Mouse (Mus musculus): ENCODE data around the gene Lbp.

Gene Lbp

DNA sequence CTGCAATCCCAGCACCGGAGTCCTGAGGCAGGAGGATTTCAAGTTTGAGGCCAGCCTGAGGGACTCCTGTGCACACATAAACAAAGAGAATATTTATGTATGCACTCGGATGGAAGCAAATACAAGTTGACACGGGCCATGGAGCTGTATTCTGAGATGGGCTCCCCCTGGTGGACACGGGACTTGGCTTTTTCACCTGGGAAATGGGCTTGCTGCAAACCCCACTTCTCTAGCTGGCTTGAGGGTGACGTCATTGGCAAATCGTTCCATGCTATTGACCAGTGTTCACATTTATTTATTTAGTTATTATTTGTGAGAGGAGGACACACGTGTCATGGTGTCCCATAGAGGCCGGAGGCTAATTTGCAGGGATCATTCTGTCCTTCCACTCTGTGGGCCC lies 10.1 kb downstream of the Lbp start:
- no peak for DNase-seq

DNA sequence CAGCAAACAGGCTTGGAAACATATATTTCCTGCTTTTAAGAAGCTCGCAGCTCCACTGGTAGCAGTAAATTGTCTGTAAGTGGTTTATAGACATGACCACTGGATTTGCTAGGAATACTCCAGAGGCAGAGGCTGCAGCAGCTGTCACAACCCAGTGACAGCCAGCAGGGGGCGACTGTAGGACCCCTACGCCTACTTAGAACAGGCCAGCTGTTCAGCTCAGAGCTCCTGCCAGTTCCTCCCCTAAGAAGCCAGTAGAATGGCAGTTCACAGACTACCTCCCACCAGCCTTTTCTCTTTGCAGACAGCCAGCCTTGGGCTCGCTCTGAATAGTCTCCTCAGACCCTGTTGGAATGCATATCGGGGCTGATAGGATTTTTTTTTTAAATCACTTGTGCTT lies 10.7 kb downstream of the Lbp start:
- DNase-seq: no peak

GRCm38 (mm10) chr2:158321596-158321995 lies 15.3 kb downstream of the Lbp start:
- DNase-seq: no peak

DNA sequence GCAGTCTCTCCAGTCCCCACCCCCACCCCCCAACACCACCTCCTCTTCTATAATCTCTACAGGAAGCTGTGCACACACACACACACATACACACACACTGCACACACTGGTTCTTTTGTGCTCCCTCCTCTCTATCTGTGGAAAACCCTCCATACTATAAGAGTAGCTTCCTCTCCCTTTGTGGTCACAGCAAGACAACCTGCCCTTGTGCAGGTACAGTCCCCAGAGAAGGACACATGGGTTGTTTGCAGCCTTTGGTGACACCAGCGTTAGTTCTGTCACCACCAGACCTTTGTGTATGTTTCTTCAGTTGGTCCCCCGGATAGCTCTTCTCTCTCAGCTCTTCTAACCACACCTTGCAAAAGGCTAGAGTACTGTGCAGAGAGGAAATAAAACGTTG lies 16.6 kb downstream of the Lbp start:
- no peak for DNase-seq

DNA sequence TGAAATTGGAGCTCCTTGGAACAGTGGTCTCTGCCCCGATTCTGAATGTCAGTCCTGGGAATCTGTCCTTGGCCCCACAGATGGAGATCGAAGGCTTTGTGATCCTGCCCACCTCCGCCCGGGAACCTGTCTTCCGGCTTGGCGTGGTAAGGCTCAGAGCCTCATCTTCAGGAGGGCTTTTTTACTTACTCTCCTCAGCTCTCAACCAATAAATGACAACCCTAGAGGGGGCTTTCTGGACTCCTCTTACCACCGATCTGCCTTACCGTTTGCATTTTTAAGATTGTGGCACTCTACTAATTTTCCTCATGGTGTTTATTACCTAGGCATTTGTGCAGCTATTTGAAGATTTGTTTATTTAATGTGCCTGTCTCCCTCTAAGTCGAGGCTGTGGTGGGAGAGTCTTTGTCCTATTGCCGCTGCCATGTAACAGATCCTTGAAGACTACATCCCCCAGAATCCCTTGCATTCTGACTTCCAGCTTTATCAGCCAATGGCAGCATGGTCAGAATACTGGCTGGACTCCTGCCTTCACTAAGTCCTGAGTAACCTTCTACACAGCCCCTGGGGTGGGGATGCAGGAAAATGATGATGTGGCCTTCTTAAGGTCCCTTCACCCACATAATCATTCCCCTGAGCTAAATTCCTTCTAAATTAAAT lies 18.4 kb downstream of the Lbp start:
- DNase-seq: no peak

GRCm38 (mm10) chr2:158325609-158326008 lies 19.3 kb downstream of the Lbp start:
- DNase-seq: no peak

DNA sequence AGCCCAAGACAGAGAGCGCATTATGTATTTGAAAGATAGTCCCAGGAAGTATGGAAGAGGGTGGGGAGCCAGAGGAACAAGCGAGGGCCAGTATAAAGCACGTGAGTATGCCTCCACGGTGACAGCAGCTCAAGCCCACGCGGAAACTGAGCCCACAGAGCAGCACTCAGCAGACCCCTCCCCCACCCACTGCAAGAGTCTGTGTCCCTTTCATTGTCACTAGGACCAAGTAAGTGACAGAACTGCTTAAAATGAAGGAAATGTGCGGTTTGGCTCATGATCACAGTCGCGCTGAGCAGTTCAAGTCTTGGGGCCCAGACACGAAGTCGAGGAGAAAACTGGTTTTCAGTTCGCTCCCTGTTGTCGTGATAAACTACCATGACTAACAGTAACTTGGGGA lies 28.1 kb downstream of the Lbp start:
- DNase-seq: no peak

DNA sequence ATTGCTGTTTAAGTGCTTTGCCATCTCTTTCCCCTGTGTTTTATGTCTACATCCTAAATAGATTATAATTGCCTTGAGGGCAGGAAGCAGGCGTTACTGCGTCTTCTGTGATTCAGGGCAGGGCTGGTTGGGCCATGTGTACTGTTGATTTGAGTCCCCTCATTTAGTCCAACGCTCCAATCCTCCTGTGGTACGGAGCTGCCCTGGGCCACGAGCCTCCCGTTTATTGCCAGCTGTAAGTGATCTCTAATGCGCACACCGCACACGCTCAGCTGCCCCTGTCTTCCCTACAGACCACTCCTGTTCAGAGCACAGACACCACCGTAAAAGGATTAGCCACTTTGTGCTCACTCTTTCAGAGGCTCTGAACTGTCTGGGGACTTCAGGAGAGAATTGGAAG lies 31.4 kb downstream of the Lbp start:
- no peak for DNase-seq

GRCm38 (mm10) chr2:158339948-158340564 lies 33.8 kb downstream of the Lbp start:
- DNase-seq: no peak

GRCm38 (mm10) chr2:158341324-158341723 lies 35.0 kb downstream of the Lbp start:
- DNase-seq: no peak

DNA sequence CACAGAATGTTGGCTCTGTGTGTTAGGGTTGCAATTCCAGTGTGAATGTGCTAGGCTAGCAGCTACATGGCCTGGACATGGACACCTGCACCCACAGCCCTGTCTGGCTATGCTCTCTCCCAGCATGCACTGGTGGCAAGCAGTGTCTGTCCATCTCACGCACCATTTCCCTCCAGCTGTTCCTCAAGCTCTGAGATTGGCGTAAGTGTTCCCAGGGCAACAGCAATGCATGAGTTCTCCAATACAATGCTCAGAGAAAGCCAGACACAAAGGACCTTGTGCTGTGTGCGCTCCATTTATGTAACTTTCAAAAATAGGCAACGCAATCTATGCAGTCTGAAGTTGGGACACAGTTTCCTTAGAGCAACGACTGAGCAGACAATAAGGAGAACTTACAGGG lies 37.2 kb downstream of the Lbp start:
- DNase-seq: no peak

- no peak for DNase-seq
Observed at GRCm38 (mm10) chr2:158346467-158346866, 40.2 kb downstream of the Lbp start.

DNA sequence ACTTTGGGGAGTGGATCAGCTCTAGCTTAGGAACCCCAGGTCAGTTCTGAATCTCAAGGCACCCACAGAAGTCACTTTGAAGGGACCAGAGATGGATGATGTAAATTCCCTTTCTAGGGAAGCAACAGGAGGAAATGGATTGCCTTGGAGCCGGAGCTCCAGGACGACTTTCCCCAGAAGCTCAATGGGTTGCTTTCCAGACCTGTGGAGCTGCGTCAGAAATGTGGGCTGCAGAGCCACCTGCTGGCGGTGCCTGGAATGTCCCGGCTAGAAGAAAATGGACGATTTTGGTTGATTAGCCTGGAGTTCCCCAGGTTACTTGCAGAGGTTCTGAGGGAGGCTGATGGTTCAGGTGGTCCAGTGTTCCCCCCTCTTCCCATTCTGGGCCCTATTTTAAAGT lies 41.6 kb downstream of the Lbp start:
- DNase-seq: peak in 1 of 2 experiments; percentile 16

- no peak for DNase-seq
Observed at GRCm38 (mm10) chr2:158352801-158353520, 46.7 kb downstream of the Lbp start.

GRCm38 (mm10) chr2:158354348-158355114 lies 48.2 kb downstream of the Lbp start:
- no peak for DNase-seq

GRCm38 (mm10) chr2:158355238-158355637 lies 48.9 kb downstream of the Lbp start:
- DNase-seq: no peak

GRCm38 (mm10) chr2:158356121-158356520 lies 49.8 kb downstream of the Lbp start:
- DNase-seq: no peak

GRCm38 (mm10) chr2:158359757-158360620 lies 53.7 kb downstream of the Lbp start:
- DNase-seq: no peak

GRCm38 (mm10) chr2:158360873-158361677 lies 54.8 kb downstream of the Lbp start:
- peak; percentile 61 to 78 for DNase-seq

DNA sequence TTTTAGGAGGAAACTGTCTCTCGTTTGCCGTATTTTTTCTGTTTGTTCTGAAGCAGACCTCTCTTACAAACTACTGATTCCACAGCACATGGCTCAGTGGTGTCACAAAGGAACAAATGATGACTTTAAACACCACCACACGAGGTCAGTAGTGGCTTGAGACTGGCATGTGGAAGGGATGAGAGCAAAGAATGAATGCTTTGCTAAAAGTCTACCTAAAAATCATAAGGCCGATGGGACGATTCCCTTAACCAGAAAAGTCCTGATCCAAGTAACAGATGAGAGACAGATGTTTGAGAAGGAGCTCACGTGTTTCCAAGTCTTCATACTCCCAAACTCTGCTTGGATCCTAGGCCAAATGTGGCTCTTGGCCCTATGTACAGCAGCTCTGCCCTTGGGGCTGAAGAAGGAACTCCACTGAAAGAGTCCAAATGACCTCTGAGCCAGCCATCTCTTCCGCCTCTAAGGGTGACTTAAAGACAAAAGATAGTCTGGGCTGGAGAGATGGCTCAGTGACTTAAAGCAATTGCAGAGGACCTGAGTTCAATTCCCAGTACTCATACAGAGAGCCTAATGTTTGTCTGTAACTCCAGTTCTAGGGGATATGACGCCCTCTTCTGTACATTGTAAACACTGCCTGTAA lies 55.5 kb downstream of the Lbp start:
- DNase-seq: no peak

DNA sequence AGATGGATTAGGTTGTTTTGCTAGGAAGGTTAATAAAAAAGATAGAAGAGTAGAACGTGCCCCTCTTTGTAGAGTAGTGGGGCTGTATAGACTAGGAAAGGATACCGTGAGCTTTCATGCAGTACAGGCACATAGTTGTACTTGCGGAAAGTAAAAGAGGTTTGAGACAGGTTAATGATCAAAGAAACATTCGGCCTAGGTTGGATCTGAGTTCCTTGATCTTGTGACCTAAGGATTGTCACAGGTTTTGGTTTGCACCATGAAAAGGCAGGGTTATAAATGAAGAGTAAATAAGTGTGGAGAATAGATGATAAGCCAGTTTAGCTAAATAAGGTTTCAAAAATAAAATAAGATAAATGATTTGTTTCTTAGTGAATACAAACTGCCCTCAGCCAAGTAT lies 57.9 kb downstream of the Lbp start:
- no peak for DNase-seq

Data from thymus, adult 18-20 months (tissue).